Mouse (Mus musculus) MEL (cell line): ENCODE results near the gene Sema3a. TPM values are rescaled to one million over a fixed set of nuclear protein-coding genes. Genes with fewer than 3 reads are reported as not detected.

Experiments
- DNase-seq: peaks from one replicate; pipeline ENCODE4 v3.0.0; 2011; ENCODE audit warnings: low read depth, low spot score
- H3K27ac ChIP-seq: 2 replicates; pipeline ENCODE4 v1.5.1; 2012; ENCODE audit warnings: low read depth, mild to moderate bottlenecking, control low read depth, low read length, moderate library complexity; ENCODE audit not compliant: control insufficient read depth
- H3K27me3 ChIP-seq, 2 experiments: fragments of 150-350 bp in 1 of 2; sonication (generic) in 1 of 2; 2 replicates each; pipeline ENCODE4 v1.6.1; 2012; ENCODE audit warnings: low read length in 2 of 2, mild to moderate bottlenecking in 2 of 2, improper control_type of control experiment in 1 of 2, moderate library complexity in 1 of 2; ENCODE audit not compliant: insufficient read depth in 2 of 2, control insufficient read depth in 1 of 2
- H3K36me3 ChIP-seq, 2 experiments: 2 replicates each; pipeline ENCODE4 v1.6.1; 2012 to 2014; ENCODE audit warnings: low read length in 2 of 2, improper control_type of control experiment in 1 of 2, inconsistent platforms in 1 of 2, mild to moderate bottlenecking in 1 of 2; ENCODE audit not compliant: insufficient read depth in 2 of 2, control insufficient read depth in 1 of 2
- H3K4me1 ChIP-seq, 2 experiments: fragments of 150-350 bp in 1 of 2; sonication (generic) in 1 of 2; 2 replicates each; pipeline ENCODE4 v1.6.1; 2012; ENCODE audit warnings: low read length in 2 of 2, improper control_type of control experiment in 1 of 2, mild to moderate bottlenecking in 1 of 2; ENCODE audit not compliant: insufficient read depth in 2 of 2, control insufficient read depth in 1 of 2
- H3K4me3 ChIP-seq, 2 experiments: fragments of 150-350 bp in 1 of 2; sonication (generic) in 1 of 2; 2 replicates each; pipeline ENCODE4 v1.5.1; 2012; ENCODE audit warnings: low read depth in 2 of 2, low read length in 2 of 2, mild to moderate bottlenecking in 2 of 2, moderate library complexity in 2 of 2, control low read depth in 1 of 2, improper control_type of control experiment in 1 of 2; ENCODE audit not compliant: control insufficient read depth in 1 of 2, insufficient read depth in 1 of 2
- H3K79me2 ChIP-seq: 2 replicates; pipeline ENCODE4 v1.6.1; 2012; ENCODE audit warnings: mild to moderate bottlenecking, low read length, moderate library complexity; ENCODE audit not compliant: control insufficient read depth, poor library complexity, insufficient read depth
- H3K9ac ChIP-seq: 2 replicates; pipeline ENCODE4 v1.6.1; 2012; ENCODE audit warnings: low read depth, mild to moderate bottlenecking, control low read depth, low read length, moderate library complexity; ENCODE audit not compliant: control insufficient read depth, poor library complexity, severe bottlenecking
- H3K9me3 ChIP-seq: fragments of 150-350 bp; sonication (generic); replicated peaks from 2 replicates; pipeline ENCODE4 v1.6.1; 2012; ENCODE audit warnings: mild to moderate bottlenecking, low read length, improper control_type of control experiment, moderate library complexity; ENCODE audit not compliant: insufficient read depth
- BHLHE40 ChIP-seq: IDR thresholded peaks from 2 replicates; pipeline ENCODE4 v1.6.1; 2012; ENCODE audit warnings: low read depth, mild to moderate bottlenecking, inconsistent platforms, low read length, improper control_type of control experiment, borderline replicate concordance
- CHD1 ChIP-seq: IDR thresholded peaks from 2 replicates; pipeline ENCODE4 v1.6.1; 2012; ENCODE audit warnings: low read depth, mild to moderate bottlenecking, inconsistent platforms, low read length, improper control_type of control experiment
- CHD2 ChIP-seq: IDR thresholded peaks from 2 replicates; pipeline ENCODE4 v1.6.1; 2011; ENCODE audit warnings: low read length, improper control_type of control experiment
- E2F4 ChIP-seq: IDR thresholded peaks from 2 replicates; pipeline ENCODE4 v1.6.1; 2011; ENCODE audit warnings: low read depth, low read length, improper control_type of control experiment, borderline replicate concordance
- ELF1 ChIP-seq: IDR thresholded peaks from 2 replicates; pipeline ENCODE4 v1.6.1; 2014; ENCODE audit warnings: low read depth, mild to moderate bottlenecking, inconsistent platforms, low read length, improper control_type of control experiment, moderate library complexity
- EP300 ChIP-seq, 2 experiments: IDR thresholded peaks; 2 replicates each; pipeline ENCODE4 v1.6.1; 2011; ENCODE audit warnings: improper control_type of control experiment in 2 of 2, low read length in 2 of 2, low read depth in 1 of 2, mild to moderate bottlenecking in 1 of 2
- GABPA ChIP-seq: IDR thresholded peaks from 2 replicates; pipeline ENCODE4 v1.6.1; 2012; ENCODE audit warnings: low read depth, mild to moderate bottlenecking, inconsistent platforms, low read length, improper control_type of control experiment, moderate library complexity
- GATA1 ChIP-seq: IDR thresholded peaks from 2 replicates; pipeline ENCODE4 v1.6.1; 2011; ENCODE audit warnings: low read depth, low read length, improper control_type of control experiment
- JUND ChIP-seq: IDR thresholded peaks from 2 replicates; pipeline ENCODE4 v1.6.1; 2011; ENCODE audit warnings: low read depth, mild to moderate bottlenecking, improper control_type of control experiment, low read length
- MAZ ChIP-seq: IDR thresholded peaks from 2 replicates; pipeline ENCODE4 v1.6.1; 2012; ENCODE audit warnings: low read depth, mild to moderate bottlenecking, inconsistent platforms, low read length, improper control_type of control experiment
- MXI1 ChIP-seq: IDR thresholded peaks from 2 replicates; pipeline ENCODE4 v1.6.1; 2011; ENCODE audit warnings: mild to moderate bottlenecking, low read depth, low read length, improper control_type of control experiment
- POLR2AphosphoS2 ChIP-seq: IDR thresholded peaks from 2 replicates; pipeline ENCODE4 v1.6.1; 2011; ENCODE audit warnings: low read length, improper control_type of control experiment
- POLR2AphosphoS5 ChIP-seq: IDR thresholded peaks from 2 replicates; pipeline ENCODE4 v1.6.1; 2012; ENCODE audit warnings: low read depth, borderline replicate concordance, mild to moderate bottlenecking, inconsistent platforms, low read length, moderate library complexity, mixed read lengths
- SIN3A ChIP-seq: IDR thresholded peaks from 2 replicates; pipeline ENCODE4 v1.6.1; 2012; ENCODE audit warnings: low read length, improper control_type of control experiment, inconsistent platforms
- USF1 ChIP-seq: IDR thresholded peaks from 2 replicates; pipeline ENCODE4 v1.6.1; 2014; ENCODE audit warnings: low read depth, mild to moderate bottlenecking, inconsistent platforms, low read length, improper control_type of control experiment, moderate library complexity
- USF2 ChIP-seq, 2 experiments: IDR thresholded peaks; 2 replicates each; pipeline ENCODE4 v1.6.1; 2011 to 2012; ENCODE audit warnings: improper control_type of control experiment in 2 of 2, low read length in 2 of 2, borderline replicate concordance in 1 of 2, inconsistent platforms in 1 of 2, low read depth in 1 of 2, mild to moderate bottlenecking in 1 of 2; ENCODE audit not compliant: insufficient read depth in 1 of 2
- ZC3H11A ChIP-seq: IDR thresholded peaks from 2 replicates; pipeline ENCODE4 v1.6.1; 2012; ENCODE audit warnings: low read depth, mild to moderate bottlenecking, inconsistent platforms, low read length, improper control_type of control experiment
- ZKSCAN1 ChIP-seq: IDR thresholded peaks from 2 replicates; pipeline ENCODE4 v1.6.1; 2012; ENCODE audit warnings: low read depth, mild to moderate bottlenecking, inconsistent platforms, low read length, improper control_type of control experiment, moderate library complexity
- ZNF384 ChIP-seq: IDR thresholded peaks from 2 replicates; pipeline ENCODE4 v1.6.1; 2012; ENCODE audit warnings: low read depth, mild to moderate bottlenecking, inconsistent platforms, low read length, improper control_type of control experiment
- polyA plus RNA-seq, 2 experiments: library from polyadenylated mRNA; stranded (reverse) in 1 of 2; unstranded in 1 of 2; fragments of >175 nt in 1 of 2; fragments of >200 nt in 1 of 2; gene quantifications; 2 replicates each; pipeline versions ENCODE4 v1.2.1 to v1.2.4; 2012; ENCODE audit warnings: low replicate concordance in 2 of 2, low read depth in 1 of 2; ENCODE audit not compliant: insufficient read length in 2 of 2, insufficient read depth in 1 of 2, missing spikeins in 1 of 2
- total RNA-seq: library from RNA; depleted of rRNA; stranded (reverse); fragments of 300-350 nt; gene quantifications from 2 replicates; pipeline ENCODE4 v1.2.3, GENCODE M21; 2012

Sema3a gene
- total and polyA plus RNA-seq, 3 experiments = not detected

DNA sequence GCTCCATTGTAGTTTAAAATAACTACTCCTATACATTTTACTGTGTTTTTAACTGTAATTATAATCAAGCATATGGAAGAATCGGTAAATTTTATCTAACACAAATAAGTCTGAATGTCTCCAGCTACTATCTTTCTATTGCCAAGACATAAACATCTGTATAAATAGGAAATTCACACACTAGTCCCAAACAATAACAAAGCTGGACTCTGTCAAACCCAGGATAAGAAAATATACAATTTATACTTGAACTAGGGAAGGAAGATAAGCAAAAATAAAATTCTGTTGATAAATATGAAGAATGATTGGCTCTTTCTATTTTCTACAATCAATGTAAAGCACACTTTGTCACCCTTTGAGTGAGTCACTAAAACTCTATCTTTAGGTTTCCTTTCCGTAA lies 280.9 kb downstream of the Sema3a start:
- no peaks in the 10 kb centered on the region for H3K27me3 ChIP-seq
- no peak for TF ChIP-seq MAZ
- TF ChIP-seq EP300 (IDR thresholded peaks at IDR 0.05; ENCODE audit: low read depth in 1 of 2, low read length in 2 of 2) = no peak
- no peak for TF ChIP-seq POLR2AphosphoS2
- TF ChIP-seq CHD1 = no peak
- no peak for TF ChIP-seq GATA1
- no peak for TF ChIP-seq SIN3A
- TF ChIP-seq CHD2 = no peak
- TF ChIP-seq ELF1 = no peak
- TF ChIP-seq JUND = no peak
- no peak for TF ChIP-seq ZNF384
- TF ChIP-seq GABPA = no peak
- no peak for TF ChIP-seq ZC3H11A
- TF ChIP-seq BHLHE40 = no peak
- H3K4me1 ChIP-seq = no peaks in the 10 kb centered on the region
- DNase-seq = no peak
- H3K9ac ChIP-seq = no peak overlapping the region
- no peaks in the 10 kb centered on the region for H3K9me3 ChIP-seq
- no peak overlapping the region for H3K27ac ChIP-seq
- H3K79me2 ChIP-seq = no peaks in the 10 kb centered on the region
- H3K4me3 ChIP-seq = no peak overlapping the region
- no peaks in the 10 kb centered on the region for H3K36me3 ChIP-seq

DNA sequence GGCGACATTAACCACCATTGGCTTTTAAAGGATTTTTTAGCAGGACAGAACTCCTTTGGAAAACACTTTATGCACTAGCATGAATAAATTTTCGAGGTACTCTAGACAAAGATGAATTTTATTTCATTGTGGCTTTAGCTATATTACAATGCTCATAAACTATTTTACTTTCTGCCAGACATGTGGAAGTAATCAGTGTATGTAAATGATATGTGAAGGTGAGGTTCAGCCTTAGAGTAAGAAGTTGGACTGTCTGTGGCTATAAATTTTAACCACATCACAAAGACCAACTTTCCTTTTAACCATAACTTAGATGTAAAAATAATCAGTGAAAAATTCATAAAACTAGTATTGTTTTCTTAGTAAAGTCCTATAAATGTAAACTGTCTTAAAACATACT lies 286.7 kb downstream of the Sema3a start:
- no peak overlapping the region for H3K27ac ChIP-seq
- H3K9ac ChIP-seq = no peak overlapping the region
- H3K79me2 ChIP-seq = no peaks in the 10 kb centered on the region
- no peaks in the 10 kb centered on the region for H3K4me1 ChIP-seq
- H3K9me3 ChIP-seq = no peaks in the 10 kb centered on the region
- H3K36me3 ChIP-seq = no peaks in the 10 kb centered on the region
- TF ChIP-seq USF1 (no peak), ZKSCAN1 (no peak), E2F4 (no peak), POLR2AphosphoS5 (no peak), POLR2AphosphoS2 (no peak), ZNF384 (no peak), MXI1 (no peak), USF2 (IDR thresholded peaks at IDR 0.05; ENCODE audit: borderline replicate concordance in 1 of 2, insufficient read depth in 1 of 2, low read depth in 1 of 2, low read length in 2 of 2) (no peak)
- no peak for DNase-seq
- no peaks in the 10 kb centered on the region for H3K27me3 ChIP-seq
- no peak overlapping the region for H3K4me3 ChIP-seq
